Mouse (Mus musculus) cerebellum, adult 2 months (tissue): ENCODE measurements around the gene Cbs.

Experiments used
- CTCF ChIP-seq: fragments of 200-500 bp; IDR thresholded peaks from 2 replicates; pipeline ENCODE4 v1.5.1; 2011; ENCODE audit warnings: low read depth, mild to moderate bottlenecking, control low read depth, low read length, moderate library complexity, borderline replicate concordance; ENCODE audit not compliant: insufficient read depth
- POLR2A ChIP-seq: fragments of 200-500 bp; IDR thresholded peaks from 2 replicates; pipeline ENCODE4 v1.6.1; 2011; ENCODE audit warnings: low read length, control low read depth, borderline replicate concordance; ENCODE audit not compliant: insufficient read depth

DNA sequence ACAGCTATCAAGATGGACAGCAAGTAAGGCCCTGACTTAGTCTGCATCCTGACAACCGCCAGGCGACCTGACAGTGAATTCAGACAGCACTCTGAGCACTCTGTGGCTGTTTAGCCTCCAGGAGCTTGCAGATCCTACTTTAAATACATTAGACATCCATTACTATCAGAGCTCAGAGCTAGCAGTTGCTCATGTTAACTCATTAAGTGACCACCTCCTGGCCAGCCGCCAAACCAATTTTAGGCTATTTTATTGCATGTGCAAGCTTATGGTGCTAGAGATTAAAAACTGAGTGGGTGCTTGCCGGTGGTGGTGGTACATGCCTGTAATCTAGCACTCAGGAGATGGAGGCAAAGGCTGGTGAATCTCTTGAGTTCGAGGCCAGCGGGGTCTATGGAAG, 53.3 kb downstream of the Cbs start:
- TF ChIP-seq CTCF (no peak), POLR2A (no peak)
